Mouse (Mus musculus): Measurements from ENCODE around the gene Galnt10. TPM values are rescaled to one million over a fixed set of nuclear protein-coding genes. Genes with fewer than 3 reads are reported as not detected.

Galnt10 gene
- polyA plus RNA-seq, 1 experiment from 2014 or later = 18.4 TPM

Other genes with a start within 250 kb of the Galnt10 start
- gene Fam114a2, start 126.8 kb upstream of the Galnt10 start, polyA plus RNA-seq (2016; fragmentation: Nextera tagmentation; extraction: Ambion mirVana) = 89.9 and 93.2 TPM in 2 replicates
- gene Mfap3, start 126.8 kb upstream of the Galnt10 start, polyA plus RNA-seq (2016; fragmentation: Nextera tagmentation; extraction: Ambion mirVana) = 54.6 and 56.6 TPM in 2 replicates
- gene Sap30l, start 156.2 kb downstream of the Galnt10 start, polyA plus RNA-seq (2016; fragmentation: Nextera tagmentation; extraction: Ambion mirVana) = 18.6 and 22.2 TPM in 2 replicates
- gene Hand1, start 187.4 kb downstream of the Galnt10 start, polyA plus RNA-seq (2016; fragmentation: Nextera tagmentation; extraction: Ambion mirVana) = 0.20 TPM in 2 replicates

Measured in neural tube, embryonic 12.5 days (tissue).